Mouse (Mus musculus) heart, postnatal 0 days (tissue): ENCODE results near the gene Cit.

Experiments
- CTCF ChIP-seq: IDR thresholded peaks from 2 replicates; pipeline ENCODE4 v1.5.1; 2016; ENCODE audit warnings: antibody characterized with exemption, control low read depth, low read depth
- EP300 ChIP-seq: IDR thresholded peaks from 2 replicates; pipeline ENCODE4 v1.6.1; 2016; ENCODE audit warnings: antibody characterized with exemption, low read depth

DNA sequence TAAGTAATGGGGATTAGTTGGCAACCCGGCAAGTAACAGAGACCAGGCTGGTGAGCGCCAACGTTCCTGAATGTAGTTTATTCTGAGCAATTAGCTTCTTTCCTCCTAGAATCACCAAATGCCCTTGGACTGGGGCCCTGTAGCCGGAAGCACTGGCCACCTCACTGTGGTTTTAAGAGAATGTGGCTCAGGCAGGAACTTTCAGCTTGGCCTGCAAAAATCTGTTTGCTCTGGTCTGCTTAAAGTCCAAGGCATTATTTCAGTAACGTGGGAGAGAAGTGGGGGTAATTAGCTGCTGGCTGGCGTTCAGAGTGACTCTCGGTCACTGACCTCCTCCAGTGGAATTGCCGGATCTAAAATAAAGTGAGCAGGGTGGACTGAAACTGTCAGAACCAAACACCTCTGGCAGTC is 178.2 kb downstream of the Cit start:
- TF ChIP-seq CTCF, result no peak
- TF ChIP-seq EP300, result no peak
